Mouse (Mus musculus) spleen, postnatal 4 days (tissue): ENCODE measurements at regions not wholly inside any gene's neighbourhood (a gene's known extent, or its start where the extent isn't known, plus 50 kb on each side); places are given as distances from the start of the nearest gene placed in this dataset.

Experiments used
- DNase-seq, 2 experiments: peaks; one replicate each; pipeline ENCODE4 v3.0.0; 2022; ENCODE audit warnings: low spot score in 2 of 2

GRCm38 (mm10) chr9:115545792-115546191 lies 235.6 kb upstream of the Stt3b start:
- no peak for DNase-seq

DNA sequence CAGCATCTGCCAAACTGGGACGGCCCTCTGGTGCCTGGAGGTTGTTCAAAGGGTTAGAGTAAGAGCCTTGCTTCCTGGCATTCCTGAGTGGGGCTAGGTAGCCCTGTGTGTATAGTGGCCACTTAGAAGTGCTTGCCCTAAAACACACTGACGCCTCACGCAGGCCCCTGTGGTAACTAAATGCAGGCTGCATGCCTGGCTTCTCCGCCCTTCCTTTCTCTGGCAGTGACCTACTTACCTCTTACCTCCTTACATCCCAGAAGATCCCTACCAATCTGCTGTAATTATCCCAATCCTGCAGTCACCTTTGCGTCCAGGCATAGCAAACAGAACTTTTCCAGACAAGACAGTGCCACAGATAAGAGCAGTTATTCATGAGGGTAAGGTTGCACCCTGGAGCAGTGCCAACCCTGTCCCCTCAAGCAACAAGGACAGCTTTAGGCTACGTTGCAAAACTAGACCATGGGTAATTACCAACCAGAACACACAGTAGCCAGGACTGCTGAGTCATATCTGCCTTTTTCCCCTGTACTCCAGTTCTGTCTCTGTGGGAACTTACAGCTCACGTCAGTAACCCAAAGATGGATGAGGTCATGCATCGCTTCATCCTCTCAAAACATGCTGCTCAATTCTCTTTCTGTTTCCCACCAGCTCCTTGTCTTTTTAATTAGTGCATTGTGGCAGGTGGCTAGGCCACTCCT lies 237.6 kb upstream of the Stt3b start:
- no peak for DNase-seq

DNA sequence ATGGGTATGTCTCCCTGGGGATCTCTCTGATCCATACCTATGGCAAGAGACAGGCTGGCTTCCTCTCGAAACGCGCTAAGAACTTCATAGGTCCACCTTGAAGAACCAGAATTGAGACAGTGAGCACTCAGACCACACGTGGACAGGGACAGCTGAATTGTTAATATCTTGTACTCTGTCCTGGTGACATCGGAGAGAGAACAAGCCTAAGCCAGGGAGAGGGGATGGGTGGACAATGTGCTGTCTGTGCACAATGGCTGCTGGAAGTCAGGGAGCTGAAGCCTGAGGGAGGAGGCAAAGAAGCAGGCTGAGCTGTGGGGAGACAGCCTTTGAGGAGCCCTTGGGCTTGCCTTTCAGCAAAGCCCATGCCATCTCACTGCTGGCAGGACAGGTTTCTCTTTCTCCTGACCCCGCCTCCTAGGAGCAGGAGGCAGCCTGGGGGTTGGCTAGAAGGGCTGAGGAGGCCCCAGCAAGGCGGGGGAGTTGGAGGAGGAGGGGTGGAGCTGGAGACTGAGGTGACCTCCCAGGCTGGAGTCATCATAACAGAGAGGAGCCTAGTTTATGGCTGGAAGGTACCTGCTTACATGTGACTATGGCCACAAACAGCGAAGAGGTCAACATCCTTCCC lies 238.6 kb upstream of the Stt3b start:
- DNase-seq, result no peak

DNA sequence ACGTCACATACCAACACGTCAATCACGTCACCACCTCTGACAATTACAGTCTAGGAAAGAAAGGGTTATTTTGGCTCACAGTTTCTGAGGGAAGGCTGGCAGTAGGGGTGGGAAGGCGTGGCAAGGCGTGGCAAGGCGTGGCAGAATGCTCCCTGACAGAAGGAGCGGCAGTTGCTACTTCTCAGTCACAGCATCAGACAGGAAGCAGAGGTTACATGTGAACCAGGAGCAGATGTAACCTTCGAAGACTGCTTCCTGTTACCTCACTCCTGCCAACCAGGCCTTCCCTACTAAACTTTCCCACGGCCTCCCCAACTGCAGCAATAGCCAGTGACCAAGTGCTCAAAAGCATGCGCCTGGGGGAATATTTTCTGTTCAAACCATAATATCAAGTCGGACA lies 240.9 kb upstream of the Stt3b start:
- DNase-seq, result no peak

DNA sequence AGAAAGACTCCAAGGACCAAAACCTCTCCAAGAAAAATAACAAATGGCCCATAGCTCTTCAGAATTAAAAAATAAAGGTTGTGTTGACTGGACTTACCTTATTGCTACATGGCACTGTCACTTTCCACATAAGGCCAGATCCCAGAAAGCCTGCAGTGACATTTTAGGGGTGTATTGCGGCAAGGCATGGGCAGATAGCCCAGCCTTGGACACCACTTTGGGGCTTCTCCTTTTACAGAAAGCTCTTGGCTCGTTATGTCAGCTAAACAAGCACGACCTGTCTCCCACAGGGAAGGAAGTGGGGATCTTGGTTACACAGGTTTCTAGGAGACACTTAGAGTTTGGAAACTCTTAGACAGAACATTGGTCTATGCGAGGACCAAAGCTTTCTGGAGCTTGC lies 241.3 kb upstream of the Stt3b start:
- no peak for DNase-seq

GRCm38 (mm10) chr9:115558131-115558530 lies 247.9 kb upstream of the Stt3b start:
- DNase-seq, result no peak

GRCm38 (mm10) chr9:115559521-115559920 lies 249.3 kb upstream of the Stt3b start:
- DNase-seq, result no peak

DNA sequence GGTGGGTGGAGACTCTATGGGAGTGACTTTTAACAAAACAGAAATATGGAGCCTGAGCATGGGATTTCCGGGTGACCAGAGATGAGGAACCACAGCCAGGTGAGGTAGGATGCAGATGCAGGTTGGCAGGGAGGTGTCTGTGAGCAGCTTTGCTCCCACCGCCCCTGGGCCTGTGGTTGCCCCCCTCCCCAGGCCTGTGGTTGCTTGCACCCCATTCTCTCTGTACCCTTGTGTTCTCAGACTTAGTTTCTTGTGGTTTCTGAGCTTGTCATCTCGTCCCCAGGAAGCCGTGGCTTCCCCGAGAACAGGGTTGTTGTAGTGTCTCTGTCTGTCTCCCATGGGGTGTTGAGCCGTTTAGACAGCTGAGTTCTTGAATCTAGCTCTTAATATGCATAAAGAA lies 251.0 kb upstream of the Stt3b start:
- DNase-seq, result no peak

GRCm38 (mm10) chr9:115562783-115563182 lies 252.6 kb upstream of the Stt3b start:
- no peak for DNase-seq

DNA sequence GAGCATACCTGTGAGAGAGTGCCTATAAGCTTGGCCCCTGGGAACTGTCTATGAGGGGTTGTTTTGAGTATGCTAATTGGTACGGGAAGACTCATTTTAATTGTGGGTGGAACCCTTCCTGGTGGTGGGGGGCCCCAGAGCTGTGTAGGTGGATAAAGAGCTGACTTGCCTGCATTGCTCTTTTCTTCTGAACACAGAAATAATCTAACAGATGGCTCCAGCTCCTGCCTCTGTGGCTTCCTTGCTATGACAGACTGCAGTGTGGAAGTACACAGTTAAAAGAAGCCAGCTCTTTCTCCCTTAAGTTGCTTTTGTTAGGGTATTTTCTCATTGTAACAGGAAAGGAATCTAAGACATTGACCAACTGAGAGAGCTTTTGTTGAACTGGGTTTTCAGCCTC lies 254.1 kb upstream of the Stt3b start:
- DNase-seq, result no peak

GRCm38 (mm10) chr9:115568693-115569334 lies 258.6 kb upstream of the Stt3b start:
- DNase-seq, result no peak

GRCm38 (mm10) chr9:115570998-115571397 lies 260.8 kb upstream of the Stt3b start:
- no peak for DNase-seq

DNA sequence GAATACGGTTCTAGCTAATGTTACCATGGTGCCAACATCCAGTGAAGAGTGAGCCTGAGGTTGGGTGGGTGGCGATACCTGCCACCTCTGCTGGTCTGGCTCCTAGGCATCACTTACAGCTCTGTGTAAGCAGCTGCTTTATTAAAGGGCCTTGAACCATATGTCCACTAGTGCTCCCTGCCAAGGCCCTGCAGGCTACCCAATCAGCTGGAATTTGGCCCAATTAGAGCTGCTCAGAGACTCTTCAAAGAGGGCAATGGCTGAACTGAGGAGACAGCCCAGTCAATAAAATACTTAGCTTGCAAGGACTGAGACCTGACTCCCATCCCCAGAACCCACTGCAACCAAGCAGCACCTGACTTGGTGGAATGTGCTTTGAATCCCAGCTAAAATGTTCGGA lies 270.9 kb upstream of the Stt3b start:
- no peak for DNase-seq

GRCm38 (mm10) chr9:115583548-115583947 lies 273.3 kb upstream of the Stt3b start:
- no peak for DNase-seq

- no peak for DNase-seq
Measured at GRCm38 (mm10) chr9:115584874-115585273, 274.7 kb upstream of the Stt3b start.

GRCm38 (mm10) chr9:115592466-115592865 lies 282.2 kb upstream of the Stt3b start:
- no peak for DNase-seq

DNA sequence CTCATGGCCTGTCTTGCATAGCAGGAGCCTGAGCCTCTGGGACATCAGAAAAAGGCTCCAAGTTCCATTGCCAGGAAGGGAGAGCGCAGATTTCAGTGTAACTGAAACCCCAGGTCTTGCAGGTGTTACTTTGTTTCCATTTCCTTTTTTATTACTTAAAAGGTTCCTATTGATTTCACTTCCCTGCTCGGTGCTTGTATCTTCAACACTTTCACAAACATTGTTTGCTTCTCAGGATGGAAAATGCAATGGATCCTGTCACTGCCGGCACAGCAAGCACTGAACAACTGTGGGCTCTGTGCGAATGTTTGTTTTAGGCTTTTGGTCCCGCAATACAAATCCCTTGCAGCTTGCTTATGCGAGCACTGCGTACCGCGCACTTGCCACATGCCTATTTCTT lies 290.0 kb upstream of the Stt3b start:
- DNase-seq, result no peak

DNA sequence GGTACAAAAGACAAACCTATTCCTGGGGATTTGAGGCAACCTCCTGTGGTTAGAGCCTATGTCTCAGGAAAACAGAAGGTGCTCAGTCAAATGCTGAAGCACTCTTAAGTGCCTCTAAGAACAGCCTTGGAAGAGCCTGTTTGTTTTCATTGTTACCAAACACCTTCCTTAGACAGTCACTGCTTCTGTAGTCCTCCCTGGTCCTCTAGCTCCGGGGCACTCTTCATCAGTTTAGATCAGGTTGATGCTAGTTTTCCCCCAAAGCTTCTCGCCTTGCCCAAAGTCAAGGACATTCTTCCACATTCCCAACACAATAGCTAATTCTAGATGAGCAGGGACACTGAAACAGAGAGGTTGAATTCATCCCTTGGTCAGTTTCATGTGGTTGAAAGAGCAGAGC lies 290.6 kb upstream of the Stt3b start:
- no peak for DNase-seq

DNA sequence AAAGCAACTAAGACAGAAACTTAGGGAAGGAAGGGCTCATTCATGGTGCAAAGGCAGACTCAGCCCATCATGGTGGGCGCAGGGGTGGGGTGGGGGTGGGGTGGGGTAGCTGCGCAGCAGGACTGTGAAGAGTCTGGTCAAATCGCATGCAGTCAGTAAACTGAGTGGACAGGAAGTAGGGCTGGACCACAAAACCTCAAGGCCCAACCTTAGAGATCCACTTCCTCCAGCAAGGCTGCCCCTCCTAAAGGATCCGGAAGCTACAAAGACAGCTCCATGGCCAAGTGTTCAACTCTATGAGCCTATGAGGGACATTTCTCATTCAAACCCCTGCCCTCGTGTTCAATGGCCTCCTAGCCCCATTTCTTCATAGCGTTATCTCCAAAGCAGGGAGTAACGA lies 292.6 kb upstream of the Stt3b start:
- no peak for DNase-seq

DNA sequence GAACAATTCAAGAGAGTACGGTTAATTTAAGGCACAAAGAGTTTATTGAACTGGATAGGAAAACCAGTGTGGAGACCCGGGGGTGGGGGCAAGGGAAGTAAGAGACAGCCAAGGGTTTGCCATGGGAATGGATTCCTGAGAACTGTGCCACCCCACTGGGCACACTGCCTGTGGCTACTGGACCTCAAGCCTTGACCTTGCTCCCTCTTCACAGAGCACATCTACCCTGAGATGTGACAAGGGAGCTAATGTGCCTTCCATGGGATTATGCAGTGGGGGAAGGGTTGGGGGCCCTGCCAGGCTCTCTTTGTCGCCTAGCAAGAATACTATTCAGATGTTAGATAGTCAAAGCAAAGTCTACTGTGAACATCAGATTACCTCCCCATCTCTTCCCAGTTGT lies 294.2 kb upstream of the Stt3b start:
- no peak for DNase-seq

DNA sequence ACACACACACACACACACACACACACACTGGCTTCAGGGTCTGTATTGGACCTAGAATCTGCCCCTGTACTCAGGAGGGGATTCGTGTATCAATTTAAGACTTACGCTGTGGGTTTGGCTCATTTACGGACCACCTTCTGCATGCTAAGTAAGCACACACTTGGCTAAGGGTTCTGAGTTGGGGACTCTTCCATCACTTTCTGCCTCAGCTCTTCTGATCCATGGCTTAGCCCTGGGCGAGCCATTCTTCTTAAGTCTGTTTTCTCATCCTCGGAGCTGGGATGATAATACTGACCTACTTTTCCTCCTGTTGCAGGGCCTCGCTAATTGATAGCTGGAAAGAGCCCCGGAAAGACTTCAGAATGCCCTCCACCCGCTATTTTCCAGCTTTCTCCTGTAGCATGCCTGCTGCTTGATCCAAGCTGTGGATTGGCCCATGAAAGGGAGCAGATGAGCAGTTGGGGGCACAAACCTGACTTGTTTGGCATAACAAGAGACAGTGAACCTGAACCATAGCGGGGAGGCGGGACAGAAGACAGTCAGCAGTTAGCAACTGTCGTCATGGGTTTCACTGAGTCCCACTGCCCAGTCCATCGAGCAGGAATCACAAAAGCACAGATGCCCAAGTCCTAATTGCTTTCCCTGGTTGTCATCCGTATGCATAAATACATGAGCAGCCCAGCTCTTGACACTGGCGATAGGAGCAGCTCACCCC lies 294.9 kb upstream of the Stt3b start:
- no peak for DNase-seq

- DNase-seq, result no peak
Measured at GRCm38 (mm10) chr9:115607961-115608360, 297.7 kb upstream of the Stt3b start.

GRCm38 (mm10) chr9:115608377-115608776 lies 298.2 kb upstream of the Stt3b start:
- no peak for DNase-seq
